Mouse (Mus musculus): ENCODE measurements around the gene Kcnq2.

- TF ChIP-seq CTCF (IDR thresholded peaks at IDR 0.05; ENCODE audit: control insufficient read depth, insufficient read depth, insufficient read length) (no peak), MAX (IDR thresholded peaks at IDR 0.05) (no peak), MYOD1 (IDR thresholded peaks at IDR 0.05; ENCODE audit: control insufficient read depth, insufficient read length, low read depth) (no peak), CEBPB (IDR thresholded peaks at IDR 0.05; ENCODE audit: low read depth) (no peak), MYOG (IDR thresholded peaks at IDR 0.05; ENCODE audit: control insufficient read depth, extremely low read depth, insufficient read length) (no peak), USF1 (IDR thresholded peaks at IDR 0.05; ENCODE audit: low read depth) (no peak)
Observed at GRCm38 (mm10) chr2:181068499-181068898, 66.6 kb downstream of the Kcnq2 start.
